Mouse (Mus musculus): ENCODE results near the gene Lhx5.

DNA sequence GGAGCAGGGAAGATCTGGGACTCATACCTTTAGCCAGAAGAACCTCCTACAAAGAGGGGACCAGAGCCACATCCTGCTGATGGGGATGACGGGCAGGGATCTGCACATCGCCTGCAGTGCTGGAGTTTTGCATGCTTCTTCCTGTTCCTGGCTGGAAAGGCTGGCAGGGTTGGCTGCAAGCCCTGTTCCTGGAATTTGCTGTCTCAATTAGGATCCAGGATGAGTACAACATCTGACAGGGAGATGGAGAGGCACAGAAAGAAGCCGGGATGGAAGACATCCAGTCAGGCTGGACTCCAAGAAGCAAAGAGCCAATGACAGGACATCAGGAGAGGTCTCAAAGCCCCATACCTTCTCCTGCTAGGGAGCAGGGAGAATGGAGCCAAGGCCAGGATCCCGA is 45.1 kb upstream of the Lhx5 start:
- TF ChIP-seq POLR2A (IDR thresholded peaks at IDR 0.05; ENCODE audit: low read depth, low read length) (no peak), CTCF (IDR thresholded peaks at IDR 0.05; ENCODE audit: extremely low read depth, insufficient read depth, insufficient read length, insufficient replicate concordance) (no peak)

Measured in spleen, adult 2 months (tissue).